Mouse (Mus musculus): ENCODE measurements at regions not wholly inside any gene's neighbourhood (a gene's known extent, or its start where the extent isn't known, plus 50 kb on each side); places are given as distances from the start of the nearest gene placed in this dataset.

GRCm38 (mm10) chr13:61710823-61711222, 140.9 kb upstream of the Cts3 start:
- peak; percentile 2 for DNase-seq (ENCODE audit: low spot score)

- no peak for DNase-seq (ENCODE audit: low spot score)
Measured at GRCm38 (mm10) chr13:61665729-61666128, 95.8 kb upstream of the Cts3 start.
